Mouse (Mus musculus) liver, postnatal 0 days (tissue): ENCODE measurements around the gene Lrrc4. TPM values are rescaled to one million over a fixed set of nuclear protein-coding genes. Genes with fewer than 3 reads are reported as not detected.

ENCODE experiments used
- ATAC-seq: fragments of 200-750 bp; cut with Nextera tagmentation; 2 replicates; pipeline ENCODE4 v1.8.0; 2017; ENCODE audit warnings: mild to moderate bottlenecking, moderate library complexity
- DNase-seq: peaks from one replicate; pipeline ENCODE4 v3.0.0-alpha.2; 2016
- H3K27ac ChIP-seq: fragments of 300-500 bp; sonication (generic); 2 replicates; pipeline ENCODE4 v1.5.1; 2014; ENCODE audit warnings: antibody characterized with exemption, moderate library complexity, mild to moderate bottlenecking, low read depth
- H3K27me3 ChIP-seq: fragments of 300-500 bp; sonication (generic); 2 replicates; pipeline ENCODE4 v1.6.1; 2014; ENCODE audit warnings: low read length, control low read depth, mixed read lengths; ENCODE audit not compliant: insufficient read depth
- H3K36me3 ChIP-seq: fragments of 300-500 bp; sonication (generic); replicated peaks from 2 replicates; pipeline ENCODE4 v1.6.1; 2014; ENCODE audit warnings: mild to moderate bottlenecking, control low read depth, low read length, moderate library complexity, mixed read lengths; ENCODE audit not compliant: insufficient read depth
- H3K4me1 ChIP-seq: fragments of 300-500 bp; sonication (generic); 2 replicates; pipeline ENCODE4 v1.6.1; 2014; ENCODE audit warnings: antibody characterized with exemption, mild to moderate bottlenecking, control low read depth; ENCODE audit not compliant: insufficient read depth
- H3K4me2 ChIP-seq: fragments of 300-500 bp; sonication (generic); 2 replicates; pipeline ENCODE4 v1.6.1; 2014; ENCODE audit warnings: low read depth, mild to moderate bottlenecking, low read length, moderate library complexity, mixed read lengths
- H3K4me3 ChIP-seq: fragments of 300-500 bp; sonication (generic); 2 replicates; pipeline ENCODE4 v1.5.1; 2014; ENCODE audit warnings: low read depth, low read length
- H3K9ac ChIP-seq: fragments of 300-500 bp; sonication (generic); replicated peaks from 2 replicates; pipeline ENCODE4 v1.6.1; 2014; ENCODE audit warnings: mild to moderate bottlenecking, moderate library complexity
- H3K9me3 ChIP-seq: fragments of 300-500 bp; sonication (generic); 2 replicates; pipeline ENCODE4 v1.6.1; 2016; ENCODE audit warnings: mild to moderate bottlenecking, control low read depth, low read length, mixed read lengths
- CTCF ChIP-seq: sonication (generic); IDR thresholded peaks from 2 replicates; pipeline ENCODE4 v1.5.1; 2016; ENCODE audit warnings: antibody characterized with exemption, low read depth
- EP300 ChIP-seq: IDR thresholded peaks from 2 replicates; pipeline ENCODE4 v1.6.1; 2016; ENCODE audit warnings: antibody characterized with exemption, low read depth, mild to moderate bottlenecking
- WGBS: fragments of 180-500 bp; shearing (Covaris S2); extraction: QIAGEN DNeasy Blood & Tissue Kit; methylation state at CpG from one replicate; pipeline ENCODE4 v1.1.7; 2014; ENCODE audit not compliant: insufficient replicate concordance; 5-methylcytosine and 5-hydroxymethylcytosine counted together
- polyA plus RNA-seq: library from polyadenylated mRNA; unstranded; fragments of >200 nt; fragmentation: Nextera tagmentation; extraction: Ambion mirVana; gene quantifications from 2 replicates; pipeline ENCODE4 v1.2.1, GENCODE M21; 2015

The Lrrc4 gene
- polyA plus RNA-seq, 1 experiment from 2014 or later = 0.08 TPM

GRCm38 (mm10) chr6:28618751-28619153 is 212.8 kb downstream of the Lrrc4 start:
- DNase-seq = peak; percentile 69
- Histone ChIP-seq H3K9me3 (no peaks in the 10 kb centered on the region), H3K4me1 (peaks cover 25% of the 10 kb centered on the region), H3K4me2 (no peak overlapping the region), H3K27ac (no peak overlapping the region), H3K4me3 (no peak overlapping the region), H3K9ac (no peak overlapping the region), H3K36me3 (0 out of 2 replicates have a peak, but pooled peaks cover 3% of the 10 kb centered on the region), H3K27me3 (no peaks in the 10 kb centered on the region)
- no peak for TF ChIP-seq CTCF
- ATAC-seq = 0 out of 2 replicates have a peak, but pooled peaks have one; percentile 23
- WGBS = 38% methylated on average over 7 of the region's 7 CpGs

GRCm38 (mm10) chr6:28618299-28618698 is 213.2 kb downstream of the Lrrc4 start:
- no peak for DNase-seq
- no peak for TF ChIP-seq EP300
- no peak for TF ChIP-seq CTCF
- H3K4me2 ChIP-seq = no peak overlapping the region
- ATAC-seq = no peak
- no peak overlapping the region for H3K27ac ChIP-seq
- no peaks in the 10 kb centered on the region for H3K27me3 ChIP-seq
- no peak overlapping the region for H3K4me3 ChIP-seq
- H3K9ac ChIP-seq = no peak overlapping the region
- peaks cover 25% of the 10 kb centered on the region for H3K4me1 ChIP-seq
- WGBS = 75% methylated on average over 3 of the region's 3 CpGs
- no peaks in the 10 kb centered on the region for H3K9me3 ChIP-seq
- H3K36me3 ChIP-seq = 0 out of 2 replicates have a peak, but pooled peaks cover 3% of the 10 kb centered on the region

GRCm38 (mm10) chr6:28615966-28616365 is 215.6 kb downstream of the Lrrc4 start:
- 72% methylated on average over 3 of the region's 3 CpGs for WGBS
- Histone ChIP-seq H3K4me1 (peaks cover 11% of the 10 kb centered on the region), H3K36me3 (no peaks in the 10 kb centered on the region), H3K27me3 (no peaks in the 10 kb centered on the region), H3K4me3 (no peak overlapping the region), H3K27ac (no peak overlapping the region), H3K9me3 (no peaks in the 10 kb centered on the region), H3K4me2 (no peak overlapping the region), H3K9ac (no peak overlapping the region)
- TF ChIP-seq EP300 (no peak), CTCF (no peak)
- DNase-seq (no peak), ATAC-seq (no peak)

GRCm38 (mm10) chr6:28615408-28615807 is 216.1 kb downstream of the Lrrc4 start:
- Histone ChIP-seq H3K4me3 (no peak overlapping the region), H3K9ac (no peak overlapping the region), H3K4me2 (no peak overlapping the region), H3K9me3 (no peaks in the 10 kb centered on the region), H3K27me3 (no peaks in the 10 kb centered on the region), H3K4me1 (peaks cover 11% of the 10 kb centered on the region), H3K27ac (no peak overlapping the region), H3K36me3 (no peaks in the 10 kb centered on the region)
- no peak for DNase-seq
- TF ChIP-seq EP300 (no peak), CTCF (no peak)
- WGBS = 82% methylated on average over 3 of the region's 3 CpGs
- no peak for ATAC-seq

GRCm38 (mm10) chr6:28614856-28615255 is 216.7 kb downstream of the Lrrc4 start:
- Histone ChIP-seq H3K4me3 (no peak overlapping the region), H3K27ac (no peak overlapping the region), H3K4me1 (peaks cover 11% of the 10 kb centered on the region), H3K9me3 (no peaks in the 10 kb centered on the region), H3K4me2 (no peak overlapping the region), H3K9ac (no peak overlapping the region), H3K27me3 (no peaks in the 10 kb centered on the region), H3K36me3 (no peaks in the 10 kb centered on the region)
- TF ChIP-seq CTCF (no peak), EP300 (no peak)
- ATAC-seq (no peak), DNase-seq (no peak)
- WGBS = 77% methylated on average over 4 of the region's 4 CpGs

GRCm38 (mm10) chr6:28613441-28613840 is 218.1 kb downstream of the Lrrc4 start:
- Histone ChIP-seq H3K36me3 (no peaks in the 10 kb centered on the region), H3K9ac (no peak overlapping the region), H3K27me3 (no peaks in the 10 kb centered on the region), H3K4me2 (no peak overlapping the region), H3K4me1 (peaks cover 5% of the 10 kb centered on the region), H3K9me3 (no peaks in the 10 kb centered on the region), H3K27ac (no peak overlapping the region), H3K4me3 (no peak overlapping the region)
- TF ChIP-seq CTCF (no peak), EP300 (no peak)
- DNase-seq (no peak), ATAC-seq (no peak)
- 82% methylated on average over 4 of the region's 4 CpGs for WGBS

Other genes with a start within 250 kb of the Lrrc4 start
- gene Lep, start 228.5 kb upstream of the Lrrc4 start, polyA plus RNA-seq = not detected in 2 replicates